Mouse (Mus musculus): ENCODE results near the gene Cyld. TPM values are rescaled to one million over a fixed set of nuclear protein-coding genes. Genes with fewer than 3 reads are reported as not detected.
A peak's percentile ranks its signal among the peaks of the same experiment; 100 is the strongest.

Gene Cyld
- total RNA-seq, 1 experiment from 2014 or later = 43.0 TPM

GRCm38 (mm10) chr8:88686226-88686905 lies 10.5 kb upstream of the Cyld start:
- no peak for ATAC-seq (replicated peaks; ENCODE audit: low read depth, poor library complexity, severe bottlenecking)

- no peak for ATAC-seq (replicated peaks; ENCODE audit: low read depth, poor library complexity, severe bottlenecking)
Observed at GRCm38 (mm10) chr8:88686906-88687235, 10.0 kb upstream of the Cyld start.

GRCm38 (mm10) chr8:88689151-88689550 lies 7.7 kb upstream of the Cyld start:
- ATAC-seq (replicated peaks; ENCODE audit: low read depth, poor library complexity, severe bottlenecking) = no peak

GRCm38 (mm10) chr8:88689891-88690290 lies 6.9 kb upstream of the Cyld start:
- ATAC-seq (replicated peaks; ENCODE audit: low read depth, poor library complexity, severe bottlenecking) = no peak

GRCm38 (mm10) chr8:88691342-88691948 lies 5.4 kb upstream of the Cyld start:
- no peak for ATAC-seq (replicated peaks; ENCODE audit: low read depth, poor library complexity, severe bottlenecking)

GRCm38 (mm10) chr8:88691961-88692360 lies 4.9 kb upstream of the Cyld start:
- no peak for ATAC-seq (replicated peaks; ENCODE audit: low read depth, poor library complexity, severe bottlenecking)

GRCm38 (mm10) chr8:88692866-88693265 lies 4.0 kb upstream of the Cyld start:
- ATAC-seq (replicated peaks; ENCODE audit: low read depth, poor library complexity, severe bottlenecking) = no peak

- no peak for ATAC-seq (replicated peaks; ENCODE audit: low read depth, poor library complexity, severe bottlenecking)
Observed at GRCm38 (mm10) chr8:88693376-88693775, 3.5 kb upstream of the Cyld start.

- peak; percentile 24; the same call in 1 of the 2 replicates for ATAC-seq (replicated peaks; ENCODE audit: low read depth, poor library complexity, severe bottlenecking)
Observed at GRCm38 (mm10) chr8:88694291-88694690, 2.5 kb upstream of the Cyld start.

- ATAC-seq (replicated peaks; ENCODE audit: low read depth, poor library complexity, severe bottlenecking) = no peak
Observed at GRCm38 (mm10) chr8:88696228-88696627, 600 bp upstream of the Cyld start.

- ATAC-seq (replicated peaks; ENCODE audit: low read depth, poor library complexity, severe bottlenecking) = no peak
Observed at GRCm38 (mm10) chr8:88697642-88698031, 809 bp downstream of the Cyld start.

GRCm38 (mm10) chr8:88698048-88698447 lies 1.2 kb downstream of the Cyld start:
- ATAC-seq (replicated peaks; ENCODE audit: low read depth, poor library complexity, severe bottlenecking) = no peak

- no peak for ATAC-seq (replicated peaks; ENCODE audit: low read depth, poor library complexity, severe bottlenecking)
Observed at GRCm38 (mm10) chr8:88701611-88702010, 4.8 kb downstream of the Cyld start.

- no peak for ATAC-seq (replicated peaks; ENCODE audit: low read depth, poor library complexity, severe bottlenecking)
Observed at GRCm38 (mm10) chr8:88702816-88703215, 6.0 kb downstream of the Cyld start.

- ATAC-seq (replicated peaks; ENCODE audit: low read depth, poor library complexity, severe bottlenecking) = no peak
Observed at GRCm38 (mm10) chr8:88723256-88723963, 26.6 kb downstream of the Cyld start.

- ATAC-seq (replicated peaks; ENCODE audit: low read depth, poor library complexity, severe bottlenecking) = peak; percentile 95
Observed at GRCm38 (mm10) chr8:88755175-88755791, 58.5 kb downstream of the Cyld start.

GRCm38 (mm10) chr8:88761980-88762379 lies 65.2 kb downstream of the Cyld start:
- ATAC-seq (replicated peaks; ENCODE audit: low read depth, poor library complexity, severe bottlenecking) = no peak

- ATAC-seq (replicated peaks; ENCODE audit: low read depth, poor library complexity, severe bottlenecking) = peak; percentile 69; the same call in 1 of the 2 replicates
Observed at GRCm38 (mm10) chr8:88771241-88771640, 74.4 kb downstream of the Cyld start.

GRCm38 (mm10) chr8:88774593-88775297 lies 77.9 kb downstream of the Cyld start:
- ATAC-seq (replicated peaks; ENCODE audit: low read depth, poor library complexity, severe bottlenecking) = no peak

GRCm38 (mm10) chr8:88775298-88775646 lies 78.4 kb downstream of the Cyld start:
- ATAC-seq (replicated peaks; ENCODE audit: low read depth, poor library complexity, severe bottlenecking) = no peak
